Mouse (Mus musculus): ENCODE data around the gene Scfd2.

- no peak for TF ChIP-seq CTCF (IDR thresholded peaks at IDR 0.05; ENCODE audit: control insufficient read depth, insufficient read depth, insufficient replicate concordance, low read depth, low read length)
- no peak for TF ChIP-seq POLR2A (IDR thresholded peaks at IDR 0.05; ENCODE audit: control insufficient read depth, low read depth, low read length)
Observed at GRCm38 (mm10) chr5:74190911-74191310, 340.6 kb downstream of the Scfd2 start.

Measured in testis, adult 2 months (tissue).